Mouse (Mus musculus) bone marrow macrophage, adult 2 months (primary cell): ENCODE results near the gene Trip11.

Experiments
- CTCF ChIP-seq: IDR thresholded peaks from 2 replicates; pipeline ENCODE4 v1.5.1; 2012; ENCODE audit warnings: low read depth, mild to moderate bottlenecking, low read length, moderate library complexity
- POLR2A ChIP-seq: IDR thresholded peaks from 2 replicates; pipeline ENCODE4 v1.6.1; 2012; ENCODE audit warnings: mild to moderate bottlenecking, low read depth, low read length, borderline replicate concordance

DNA sequence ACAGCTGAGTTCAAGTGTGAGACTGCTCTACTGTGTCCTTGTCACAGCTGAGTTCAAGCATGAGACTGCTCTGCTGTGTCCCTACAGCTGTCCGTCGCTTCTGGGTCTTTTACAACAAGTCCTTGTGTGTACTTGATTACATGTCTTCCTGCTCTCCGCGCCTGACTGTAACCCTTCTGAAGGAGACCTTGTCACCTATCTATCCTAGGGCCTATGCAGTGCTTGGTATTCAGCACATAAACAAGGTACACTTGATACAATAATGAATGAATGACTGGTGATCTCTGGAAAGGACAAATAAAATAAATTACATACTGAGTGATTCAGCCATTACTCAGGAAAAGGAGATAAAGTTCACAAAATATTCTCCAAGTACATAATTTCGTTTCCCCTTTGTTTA is 55.1 kb downstream of the Trip11 start:
- TF ChIP-seq CTCF (no peak), POLR2A (no peak)
